9 mouse cellular contexts compared by ENCODE assay signal in the genomic region with DNA sequence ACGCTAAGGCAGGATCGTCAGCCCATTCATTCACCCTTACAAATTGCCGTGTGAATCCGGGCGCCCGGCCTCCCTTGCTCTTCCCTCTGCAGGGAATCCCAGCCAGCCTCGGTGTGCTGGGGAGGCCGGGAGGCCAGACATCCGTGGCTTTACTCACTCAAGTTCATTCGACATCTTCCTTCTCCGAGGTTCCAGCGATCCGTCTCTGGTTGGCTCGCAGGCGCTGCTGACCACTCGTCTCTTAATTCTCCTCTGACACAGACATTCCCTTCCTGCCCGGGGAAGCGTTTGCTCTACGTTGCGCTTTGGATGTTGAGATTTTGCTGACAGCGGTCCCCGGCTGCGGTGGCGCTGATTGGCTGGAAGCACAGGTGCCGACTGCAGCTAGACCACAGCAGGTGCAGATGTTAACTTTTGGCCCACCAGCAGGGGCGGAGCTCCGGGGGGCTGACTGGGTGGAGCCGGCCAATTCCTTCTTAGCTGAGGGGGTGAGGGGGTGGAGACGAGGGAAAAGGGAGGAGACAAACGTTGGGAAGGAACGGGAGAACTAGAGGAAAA. TPM values are rescaled to one million over a fixed set of nuclear protein-coding genes. Genes with fewer than 3 reads are reported as not detected.
DNase-seq lines count a peak whose midpoint lies in the region; ATAC-seq and TF ChIP-seq lines count a peak whose summit lies in the region.
"Had no signal": no experiment of that assay in that cellular context is flagged by ENCODE, and none has a peak within 500 bp of the region (broad histone marks: within the 10 kb centered on the region; RNA-seq: fewer than 3 reads in every experiment).

Gene Grhl3, minus strand, starts transcription at position 380 of the 558 bp plus-strand sequence.

- H3K4me1 ChIP-seq in forebrain, embryonic 16.5 days (replicated peaks; ENCODE audit: control insufficient read depth, insufficient read depth, low read length): peaks cover 30% of the 10 kb centered on the region
- H3K4me1 ChIP-seq in kidney, embryonic 14.5 days (ENCODE audit: control insufficient read depth, insufficient read depth, low read length): peaks cover 13% of the 10 kb centered on the region; the same call in 1 of the 2 replicates
- peaks cover 17% of the 10 kb centered on the region for H3K4me1 ChIP-seq in liver, postnatal 0 days (ENCODE audit: insufficient read depth)
- H3K4me1 ChIP-seq in neural tube, embryonic 15.5 days: peaks cover 41% of the 10 kb centered on the region

- H3K4me2 ChIP-seq in forebrain, embryonic 16.5 days (ENCODE audit: low read length): peak within 1 kb of the TSS; percentile 82
- H3K4me2 ChIP-seq in kidney, embryonic 14.5 days (replicated peaks; ENCODE audit: low read depth, low read length): peak within 1 kb of the TSS; percentile 52
- peak within 1 kb of the TSS; percentile 42 for H3K4me2 ChIP-seq in liver, postnatal 0 days (ENCODE audit: low read depth, low read length)
- peak within 1 kb of the TSS; percentile 77 for H3K4me2 ChIP-seq in neural tube, embryonic 15.5 days

- WGBS in forebrain, embryonic 16.5 days: under 1% methylated on average over 31 of the region's 31 CpGs
- WGBS in kidney, embryonic 14.5 days: under 1% methylated on average over 31 of the region's 31 CpGs
- WGBS in liver, postnatal 0 days (ENCODE audit: insufficient replicate concordance): 1% methylated on average over 31 of the region's 31 CpGs
- under 1% methylated on average over 31 of the region's 31 CpGs for WGBS in neural tube, embryonic 15.5 days

- peak within 1 kb of the TSS; percentile 14; the same call in 1 of the 2 replicates for H3K9ac ChIP-seq in forebrain, embryonic 16.5 days (replicated peaks; ENCODE audit: low read depth, low read length)
- no peak within 1 kb of the TSS for H3K9ac ChIP-seq in kidney, embryonic 14.5 days (ENCODE audit: low read depth, low read length)
- H3K9ac ChIP-seq in liver, postnatal 0 days (replicated peaks): no peak within 1 kb of the TSS
- peak within 1 kb of the TSS; percentile 43 for H3K9ac ChIP-seq in neural tube, embryonic 15.5 days (replicated peaks)

- peak; percentile 30 for DNase-seq in adrenal gland, adult 2 months
- DNase-seq in adrenal gland, adult 18-20 months (ENCODE audit: low spot score in 2 of 2): no peak
- peak; percentile 91 for DNase-seq in ES-CJ7 (ENCODE audit: low read depth, low spot score)
- DNase-seq in liver, postnatal 0 days: no peak
- peak; percentile 82 for DNase-seq in yolk sac, embryonic 10.5 days (ENCODE audit: low spot score)

- no peaks in the 10 kb centered on the region for H3K36me3 ChIP-seq in forebrain, embryonic 16.5 days (ENCODE audit: control insufficient read depth, insufficient read depth)
- no peaks in the 10 kb centered on the region for H3K36me3 ChIP-seq in kidney, embryonic 14.5 days (ENCODE audit: control insufficient read depth, insufficient read depth, low read length)
- H3K36me3 ChIP-seq in liver, postnatal 0 days (replicated peaks; ENCODE audit: insufficient read depth, low read length): no peaks in the 10 kb centered on the region
- H3K36me3 ChIP-seq in neural tube, embryonic 15.5 days: no peaks in the 10 kb centered on the region

- H3K9me3 ChIP-seq in forebrain, embryonic 16.5 days (ENCODE audit: control insufficient read depth, low read length): no peaks in the 10 kb centered on the region
- H3K9me3 ChIP-seq in kidney, embryonic 14.5 days (ENCODE audit: control insufficient read depth, low read length): no peaks in the 10 kb centered on the region
- H3K9me3 ChIP-seq in liver, postnatal 0 days (ENCODE audit: low read length): no peaks in the 10 kb centered on the region
- no peaks in the 10 kb centered on the region for H3K9me3 ChIP-seq in neural tube, embryonic 15.5 days (replicated peaks)

- peak within 1 kb of the TSS; percentile 42 for H3K4me3 ChIP-seq in forebrain, embryonic 16.5 days (replicated peaks; ENCODE audit: low read length)
- peak within 1 kb of the TSS; percentile 22 for H3K4me3 ChIP-seq in kidney, embryonic 14.5 days (ENCODE audit: low read length)
- peak within 1 kb of the TSS; percentile 26 for H3K4me3 ChIP-seq in liver, postnatal 0 days (ENCODE audit: low read depth, low read length)
- H3K4me3 ChIP-seq in neural tube, embryonic 15.5 days (replicated peaks): peak within 1 kb of the TSS; percentile 37

- ATAC-seq in forebrain, embryonic 16.5 days: 0 out of 2 replicates have a peak, but pooled peaks have one; percentile 3
- peak; percentile 51; the same call in 1 of the 2 replicates for ATAC-seq in kidney, embryonic 14.5 days (ENCODE audit: low FRiP score, low TSS enrichment)
- no peak for ATAC-seq in liver, postnatal 0 days
- peak; percentile 56; the same call in 1 of the 2 replicates for ATAC-seq in neural tube, embryonic 15.5 days (ENCODE audit: low FRiP score)

- H3K27me3 ChIP-seq in forebrain, embryonic 16.5 days (replicated peaks; ENCODE audit: control insufficient read depth, insufficient read depth, low read length): peaks cover 13% of the 10 kb centered on the region; the same call in 1 of the 2 replicates
- peaks cover 52% of the 10 kb centered on the region for H3K27me3 ChIP-seq in kidney, embryonic 14.5 days (ENCODE audit: control insufficient read depth, insufficient read depth, low read length)
- H3K27me3 ChIP-seq in liver, postnatal 0 days (ENCODE audit: insufficient read depth, low read length): peaks cover 64% of the 10 kb centered on the region
- H3K27me3 ChIP-seq in neural tube, embryonic 15.5 days (replicated peaks): peaks cover 42% of the 10 kb centered on the region

- TF ChIP-seq CTCF in liver, postnatal 0 days (IDR thresholded peaks at IDR 0.05; ENCODE audit: low read depth): no peak

- H3K27ac ChIP-seq in forebrain, embryonic 16.5 days (ENCODE audit: low read length): no peak within 1 kb of the TSS
- no peak within 1 kb of the TSS for H3K27ac ChIP-seq in kidney, embryonic 14.5 days (ENCODE audit: low read depth, low read length)
- H3K27ac ChIP-seq in liver, postnatal 0 days (ENCODE audit: low read depth): no peak within 1 kb of the TSS
- H3K27ac ChIP-seq in neural tube, embryonic 15.5 days (replicated peaks): peak within 1 kb of the TSS; percentile 52; the same call in 1 of the 2 replicates

- TF ChIP-seq EP300 in liver, postnatal 0 days (IDR thresholded peaks at IDR 0.05; ENCODE audit: low read depth): no peak

RNA-seq across cellular contexts. Expression of gene Grhl3, which starts in this region (rescaled TPM):
- total RNA-seq in adrenal gland, adult 2 months (2021): under 1 TPM in 1 of 2 experiments, not detected in 1; 0.10 TPM
- polyA plus RNA-seq in adrenal gland, adult 2 months (2012; rRNA removed): not detected in 2 replicates
- not detected for total RNA-seq in adrenal gland, adult 18-20 months (2021)
- 0.39 and 0.60 TPM in 2 replicates for polyA plus RNA-seq in forebrain, embryonic 16.5 days (2015; fragmentation: Nextera tagmentation; extraction: Ambion mirVana)
- polyA plus RNA-seq in kidney, embryonic 14.5 days (2014; fragmentation: Nextera tagmentation; extraction: Ambion mirVana): 1.4 and 2.3 TPM in 2 replicates
- 0.21 and 0.46 TPM in 2 replicates for polyA plus RNA-seq in liver, postnatal 0 days (2015; fragmentation: Nextera tagmentation; extraction: Ambion mirVana)
- 1.1 and 2.6 TPM in 2 replicates for polyA plus RNA-seq in neural tube, embryonic 15.5 days (2015; fragmentation: Nextera tagmentation; extraction: Ambion mirVana)
- total RNA-seq: heart, adult 18-20 months had no signal

Comparison
In these comparisons a context has a peak if more than half of its experiments do, and no peak if none do; other contexts are left out.
1. Peak in DNase-seq in adrenal gland, adult 2 months; RNA of the gene not detected or under 1 TPM.
2. Peak in ATAC-seq, H3K4me3 ChIP-seq, H3K9ac ChIP-seq and H3K4me2 ChIP-seq in forebrain, embryonic 16.5 days; RNA of the gene not detected or under 1 TPM.
3. DNase-seq: peak in ES-CJ7 (single experiment) and yolk sac, embryonic 10.5 days (single experiment); none in adrenal gland, adult 18-20 months (0 of 2) and liver, postnatal 0 days (single experiment).
4. Peak in every context shown above with its lines, with median percentiles within 50 percentile points of each other: H3K4me2 ChIP-seq and H3K4me3 ChIP-seq.